Comparison of ENCODE assay signal across 17 mouse cellular contexts in the genomic region with DNA sequence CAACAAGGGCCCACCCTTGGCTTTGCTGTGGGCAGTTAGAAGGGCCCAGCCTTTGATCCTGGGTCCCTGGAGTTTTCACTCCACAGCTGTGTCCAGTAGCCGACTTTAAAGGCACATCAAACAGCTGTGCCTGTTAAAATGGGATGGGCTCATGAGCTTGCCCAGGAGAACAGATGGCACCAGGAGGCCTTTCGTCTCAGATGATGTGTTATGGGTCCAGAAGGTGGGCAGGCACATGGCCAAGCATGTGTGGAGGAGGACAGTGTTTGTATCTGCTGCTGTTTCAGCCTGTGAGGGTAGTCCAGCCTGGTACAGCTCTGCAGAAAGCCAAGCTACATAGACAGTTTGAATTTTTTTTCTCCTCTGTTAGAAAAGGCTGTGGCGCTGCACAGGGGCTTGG. TPM values are rescaled to one million over a fixed set of nuclear protein-coding genes. Genes with fewer than 3 reads are reported as not detected.
DNase-seq lines count a peak whose midpoint lies in the region; ATAC-seq and TF ChIP-seq lines count a peak whose summit lies in the region.
"Had no signal": no experiment of that assay in that cellular context is flagged by ENCODE, and none has a peak within 500 bp of the region (broad histone marks: within the 10 kb centered on the region; RNA-seq: fewer than 3 reads in every experiment).

No protein-coding gene starts in this region.

- 84% methylated on average over 3 of the region's 3 CpGs for WGBS in forebrain, embryonic 13.5 days
- 76% methylated on average over 3 of the region's 3 CpGs for WGBS in forebrain, embryonic 10.5 days
- WGBS in lung, embryonic 14.5 days, result 66% methylated on average over 3 of the region's 3 CpGs
- 76% methylated on average over 3 of the region's 3 CpGs for WGBS in stomach, embryonic 15.5 days
- 68% methylated on average over 3 of the region's 3 CpGs for WGBS in stomach, postnatal 0 days
- WGBS in intestine, postnatal 0 days, result 76% methylated on average over 3 of the region's 3 CpGs
- 63% methylated on average over 3 of the region's 3 CpGs for WGBS in kidney, embryonic 14.5 days

- H3K27ac ChIP-seq in forebrain, embryonic 13.5 days, result 0 out of 2 replicates have a peak overlapping the region, but pooled peaks have one; percentile 1
- H3K27ac ChIP-seq in forebrain, embryonic 10.5 days, result no peak overlapping the region
- no peak overlapping the region for H3K27ac ChIP-seq in lung, embryonic 14.5 days (ENCODE audit: low read depth)
- H3K27ac ChIP-seq in stomach, embryonic 15.5 days, result no peak overlapping the region
- no peak overlapping the region for H3K27ac ChIP-seq in stomach, postnatal 0 days (replicated peaks)
- no peak overlapping the region for H3K27ac ChIP-seq in intestine, postnatal 0 days (ENCODE audit: low read depth, low read length)
- H3K27ac ChIP-seq in kidney, embryonic 14.5 days (ENCODE audit: low read depth, low read length), result no peak overlapping the region
- H3K27ac ChIP-seq: embryonic facial prominence, embryonic 12.5 days; gastrocnemius, adult 2 months; hindbrain, embryonic 10.5 days; kidney, postnatal 0 days; liver, embryonic 13.5 days had no signal

- no peaks in the 10 kb centered on the region for H3K27me3 ChIP-seq in forebrain, embryonic 13.5 days
- H3K27me3 ChIP-seq in forebrain, embryonic 10.5 days (ENCODE audit: poor library complexity, severe bottlenecking), result no peaks in the 10 kb centered on the region
- H3K27me3 ChIP-seq in lung, embryonic 14.5 days (ENCODE audit: insufficient read depth, low read length), result no peaks in the 10 kb centered on the region
- H3K27me3 ChIP-seq in stomach, embryonic 15.5 days (replicated peaks), result no peaks in the 10 kb centered on the region
- no peaks in the 10 kb centered on the region for H3K27me3 ChIP-seq in stomach, postnatal 0 days (ENCODE audit: control insufficient read depth, insufficient read depth, low read length)
- H3K27me3 ChIP-seq in intestine, postnatal 0 days (replicated peaks; ENCODE audit: control insufficient read depth, insufficient read depth, low read length), result no peaks in the 10 kb centered on the region
- H3K27me3 ChIP-seq in kidney, embryonic 14.5 days (ENCODE audit: control insufficient read depth, insufficient read depth, low read length), result no peaks in the 10 kb centered on the region
- H3K27me3 ChIP-seq: embryonic facial prominence, embryonic 12.5 days; liver, embryonic 13.5 days had no signal

- H3K4me1 ChIP-seq in forebrain, embryonic 13.5 days, result no peaks in the 10 kb centered on the region
- no peaks in the 10 kb centered on the region for H3K4me1 ChIP-seq in forebrain, embryonic 10.5 days
- no peaks in the 10 kb centered on the region for H3K4me1 ChIP-seq in lung, embryonic 14.5 days (ENCODE audit: insufficient read depth)
- H3K4me1 ChIP-seq in stomach, embryonic 15.5 days, result no peaks in the 10 kb centered on the region
- H3K4me1 ChIP-seq in stomach, postnatal 0 days (replicated peaks; ENCODE audit: control insufficient read depth, insufficient read depth), result no peaks in the 10 kb centered on the region
- no peaks in the 10 kb centered on the region for H3K4me1 ChIP-seq in intestine, postnatal 0 days (replicated peaks; ENCODE audit: control insufficient read depth, insufficient read depth, low read length)
- no peaks in the 10 kb centered on the region for H3K4me1 ChIP-seq in kidney, embryonic 14.5 days (ENCODE audit: control insufficient read depth, insufficient read depth, low read length)
- H3K4me1 ChIP-seq: embryonic facial prominence, embryonic 12.5 days; hindbrain, embryonic 10.5 days; liver, embryonic 13.5 days had no signal

- DNase-seq in forebrain, embryonic 10.5 days (ENCODE audit: extremely low spot score, low spot score), result no peak
- DNase-seq in lung, embryonic 14.5 days, result peak; percentile 5
- DNase-seq in lung, postnatal 4 days, result no peak
- DNase-seq in stomach, postnatal 0 days (ENCODE audit: low spot score), result no peak
- DNase-seq: gastrocnemius, adult 2 months; heart, adult 11 months; liver, embryonic 13.5 days had no signal

- H3K36me3 ChIP-seq in forebrain, embryonic 13.5 days (ENCODE audit: poor library complexity, severe bottlenecking), result peaks cover 89% of the 10 kb centered on the region
- peaks cover 72% of the 10 kb centered on the region for H3K36me3 ChIP-seq in forebrain, embryonic 10.5 days (replicated peaks)
- peaks cover 72% of the 10 kb centered on the region for H3K36me3 ChIP-seq in lung, embryonic 14.5 days (ENCODE audit: insufficient read depth)
- peaks cover 40% of the 10 kb centered on the region for H3K36me3 ChIP-seq in stomach, embryonic 15.5 days
- H3K36me3 ChIP-seq in stomach, postnatal 0 days (ENCODE audit: control insufficient read depth, insufficient read depth, low read length), result peaks cover 32% of the 10 kb centered on the region
- peaks cover 81% of the 10 kb centered on the region for H3K36me3 ChIP-seq in intestine, postnatal 0 days (ENCODE audit: control insufficient read depth, insufficient read depth)
- peaks cover 58% of the 10 kb centered on the region for H3K36me3 ChIP-seq in kidney, embryonic 14.5 days (ENCODE audit: control insufficient read depth, insufficient read depth, low read length)

- no peak for ATAC-seq in forebrain, embryonic 13.5 days
- ATAC-seq in lung, embryonic 14.5 days (ENCODE audit: insufficient read depth), result no peak
- 0 out of 2 replicates have a peak, but pooled peaks have one; percentile 18 for ATAC-seq in stomach, embryonic 15.5 days (ENCODE audit: insufficient read depth, low FRiP score, low read depth)
- ATAC-seq in stomach, postnatal 0 days (ENCODE audit: low FRiP score, low TSS enrichment), result no peak
- no peak for ATAC-seq in intestine, postnatal 0 days
- ATAC-seq in kidney, embryonic 14.5 days (ENCODE audit: low FRiP score, low TSS enrichment), result no peak
- ATAC-seq: lung, postnatal 0 days had no signal

- TF ChIP-seq CTCF in lung, embryonic 14.5 days (IDR thresholded peaks at IDR 0.05; ENCODE audit: low read depth), result no peak
- no peak for TF ChIP-seq CTCF in stomach, postnatal 0 days (IDR thresholded peaks at IDR 0.05; ENCODE audit: low read depth)
- TF ChIP-seq CTCF in intestine, postnatal 0 days (IDR thresholded peaks at IDR 0.05; ENCODE audit: low read depth), result no peak

- H3K4me3 ChIP-seq in forebrain, embryonic 13.5 days, result no peak overlapping the region
- no peak overlapping the region for H3K4me3 ChIP-seq in forebrain, embryonic 10.5 days
- H3K4me3 ChIP-seq in lung, embryonic 14.5 days (ENCODE audit: low read depth, low read length), result no peak overlapping the region
- no peak overlapping the region for H3K4me3 ChIP-seq in stomach, embryonic 15.5 days (replicated peaks)
- no peak overlapping the region for H3K4me3 ChIP-seq in stomach, postnatal 0 days (ENCODE audit: low read depth, low read length)
- H3K4me3 ChIP-seq in intestine, postnatal 0 days (ENCODE audit: low read depth, low read length), result no peak overlapping the region
- H3K4me3 ChIP-seq in kidney, embryonic 14.5 days (ENCODE audit: low read length), result no peak overlapping the region
- H3K4me3 ChIP-seq: embryonic facial prominence, embryonic 12.5 days; gastrocnemius, adult 2 months; hindbrain, embryonic 10.5 days; liver, embryonic 13.5 days had no signal

- H3K9me3 ChIP-seq in forebrain, embryonic 13.5 days (replicated peaks), result no peaks in the 10 kb centered on the region
- no peaks in the 10 kb centered on the region for H3K9me3 ChIP-seq in forebrain, embryonic 10.5 days
- H3K9me3 ChIP-seq in lung, embryonic 14.5 days (ENCODE audit: low read depth, low read length), result no peaks in the 10 kb centered on the region
- H3K9me3 ChIP-seq in stomach, embryonic 15.5 days, result no peaks in the 10 kb centered on the region
- no peaks in the 10 kb centered on the region for H3K9me3 ChIP-seq in stomach, postnatal 0 days (ENCODE audit: control insufficient read depth, low read length)
- H3K9me3 ChIP-seq in intestine, postnatal 0 days (ENCODE audit: control insufficient read depth), result no peaks in the 10 kb centered on the region
- no peaks in the 10 kb centered on the region for H3K9me3 ChIP-seq in kidney, embryonic 14.5 days (ENCODE audit: control insufficient read depth, low read length)
- H3K9me3 ChIP-seq: embryonic facial prominence, embryonic 12.5 days; hindbrain, embryonic 10.5 days; liver, embryonic 13.5 days had no signal

- no peak overlapping the region for H3K9ac ChIP-seq in forebrain, embryonic 13.5 days
- no peak overlapping the region for H3K9ac ChIP-seq in lung, embryonic 14.5 days
- H3K9ac ChIP-seq in stomach, embryonic 15.5 days, result no peak overlapping the region
- H3K9ac ChIP-seq in stomach, postnatal 0 days (ENCODE audit: low read length), result no peak overlapping the region
- no peak overlapping the region for H3K9ac ChIP-seq in intestine, postnatal 0 days (ENCODE audit: low read depth, low read length)
- no peak overlapping the region for H3K9ac ChIP-seq in kidney, embryonic 14.5 days (ENCODE audit: low read depth, low read length)
- H3K9ac ChIP-seq: embryonic facial prominence, embryonic 12.5 days; liver, embryonic 13.5 days had no signal

- no peak for TF ChIP-seq EP300 in stomach, postnatal 0 days (optimal IDR thresholded peaks at IDR 0.05)

- H3K4me2 ChIP-seq in forebrain, embryonic 13.5 days, result no peak overlapping the region
- H3K4me2 ChIP-seq in lung, embryonic 14.5 days, result no peak overlapping the region
- H3K4me2 ChIP-seq in stomach, embryonic 15.5 days, result no peak overlapping the region
- no peak overlapping the region for H3K4me2 ChIP-seq in stomach, postnatal 0 days (replicated peaks; ENCODE audit: low read depth)
- no peak overlapping the region for H3K4me2 ChIP-seq in intestine, postnatal 0 days (replicated peaks; ENCODE audit: low read depth)
- H3K4me2 ChIP-seq in kidney, embryonic 14.5 days (replicated peaks; ENCODE audit: low read depth, low read length), result no peak overlapping the region
- H3K4me2 ChIP-seq: embryonic facial prominence, embryonic 12.5 days; liver, embryonic 13.5 days had no signal

RNA-seq across cellular contexts. Expression of a gene that starts 16.5 kb away (rescaled TPM):
- 211 and 220 TPM in 2 replicates for polyA plus RNA-seq in forebrain, embryonic 13.5 days (2015; fragmentation: Nextera tagmentation; extraction: Ambion mirVana)
- polyA plus RNA-seq in forebrain, embryonic 10.5 days (2016; fragmentation: Nextera tagmentation; extraction: Ambion mirVana), result 271 and 281 TPM in 2 replicates
- polyA plus RNA-seq in lung, embryonic 14.5 days (2014; fragmentation: Nextera tagmentation; extraction: Ambion mirVana), result 160 and 163 TPM in 2 replicates
- polyA plus RNA-seq in stomach, embryonic 15.5 days (2015; fragmentation: Nextera tagmentation; extraction: Ambion mirVana), result 141 and 172 TPM in 2 replicates
- 141 TPM in 2 replicates for polyA plus RNA-seq in stomach, postnatal 0 days (2015; fragmentation: Nextera tagmentation; extraction: Ambion mirVana)
- polyA plus RNA-seq in intestine, postnatal 0 days (2015; fragmentation: Nextera tagmentation; extraction: Ambion mirVana), result 132 and 142 TPM in 2 replicates
- 159 and 160 TPM in 2 replicates for polyA plus RNA-seq in kidney, embryonic 14.5 days (2014; fragmentation: Nextera tagmentation; extraction: Ambion mirVana)

RNA-seq across cellular contexts. Expression of a gene that starts 35.7 kb away (rescaled TPM):
- polyA plus RNA-seq in forebrain, embryonic 13.5 days (2015; fragmentation: Nextera tagmentation; extraction: Ambion mirVana), result 48.8 and 53.1 TPM in 2 replicates
- polyA plus RNA-seq in forebrain, embryonic 10.5 days (2016; fragmentation: Nextera tagmentation; extraction: Ambion mirVana), result 23.9 and 26.2 TPM in 2 replicates
- polyA plus RNA-seq in lung, embryonic 14.5 days (2014; fragmentation: Nextera tagmentation; extraction: Ambion mirVana), result 30.9 and 31.1 TPM in 2 replicates
- polyA plus RNA-seq in stomach, embryonic 15.5 days (2015; fragmentation: Nextera tagmentation; extraction: Ambion mirVana), result 34.2 and 37.3 TPM in 2 replicates
- polyA plus RNA-seq in stomach, postnatal 0 days (2015; fragmentation: Nextera tagmentation; extraction: Ambion mirVana), result 46.4 and 50.4 TPM in 2 replicates
- polyA plus RNA-seq in intestine, postnatal 0 days (2015; fragmentation: Nextera tagmentation; extraction: Ambion mirVana), result 22.9 and 26.4 TPM in 2 replicates
- 18.4 and 34.4 TPM in 2 replicates for polyA plus RNA-seq in kidney, embryonic 14.5 days (2014; fragmentation: Nextera tagmentation; extraction: Ambion mirVana)

RNA-seq across cellular contexts. Expression of a gene that starts 50.5 kb away (rescaled TPM):
- polyA plus RNA-seq in forebrain, embryonic 13.5 days (2015; fragmentation: Nextera tagmentation; extraction: Ambion mirVana), result 2.3 and 2.8 TPM in 2 replicates
- 1.1 and 1.3 TPM in 2 replicates for polyA plus RNA-seq in forebrain, embryonic 10.5 days (2016; fragmentation: Nextera tagmentation; extraction: Ambion mirVana)
- polyA plus RNA-seq in lung, embryonic 14.5 days (2014; fragmentation: Nextera tagmentation; extraction: Ambion mirVana), result not detected in 2 replicates
- polyA plus RNA-seq in stomach, embryonic 15.5 days (2015; fragmentation: Nextera tagmentation; extraction: Ambion mirVana), result 0.08 and 0.18 TPM in 2 replicates
- polyA plus RNA-seq in stomach, postnatal 0 days (2015; fragmentation: Nextera tagmentation; extraction: Ambion mirVana), result 0.05 TPM in 1 of 2 replicates, not detected in the other
- polyA plus RNA-seq in intestine, postnatal 0 days (2015; fragmentation: Nextera tagmentation; extraction: Ambion mirVana), result not detected in 2 replicates
- not detected in 2 replicates for polyA plus RNA-seq in kidney, embryonic 14.5 days (2014; fragmentation: Nextera tagmentation; extraction: Ambion mirVana)
- polyA plus RNA-seq: C2C12; heart, embryonic 14.5 days; kidney, postnatal 0 days; liver, embryonic 13.5 days had no signal
